Mouse (Mus musculus): ENCODE results near the gene Rictor.
"Not testable (repeated sequence)": the region's sequence is repeated elsewhere in the genome, so short reads cannot be mapped to it uniquely, and the experiment has no call there.

Gene Rictor

DNA sequence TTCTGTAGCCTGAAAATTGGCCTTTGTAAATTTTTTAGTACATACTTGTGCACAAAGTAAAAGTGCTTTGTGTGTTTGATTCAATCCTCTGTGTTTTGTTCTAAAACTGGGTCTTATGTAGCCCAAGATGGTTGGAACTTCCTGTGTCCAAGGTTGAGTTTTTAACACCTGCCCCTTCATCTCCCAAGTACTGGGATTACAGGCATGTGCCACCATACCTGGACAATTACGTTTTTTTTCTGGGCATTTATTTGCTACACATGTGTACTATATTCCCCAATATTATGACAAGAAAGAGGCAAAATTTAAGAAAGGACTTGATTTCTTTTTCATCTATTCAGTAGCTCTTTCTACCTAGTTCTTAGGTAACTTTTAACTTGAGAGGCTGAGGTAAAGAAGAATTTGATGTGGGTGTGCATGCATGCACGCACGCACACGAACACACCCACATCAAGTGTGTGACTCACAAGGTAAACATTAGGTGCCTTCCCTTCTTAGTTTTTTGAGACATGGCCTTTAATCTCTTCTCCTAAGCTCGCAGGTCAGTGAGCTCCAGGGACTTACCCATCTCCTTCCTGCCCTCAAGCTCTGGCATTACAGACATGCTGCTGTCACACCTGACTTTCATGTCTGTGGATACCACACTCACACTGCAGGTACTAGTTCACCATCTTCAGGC lies 18.1 kb downstream of the Rictor start:
- in situ Hi-C loops (cut with MboI, MseI): no loop called here

DNA sequence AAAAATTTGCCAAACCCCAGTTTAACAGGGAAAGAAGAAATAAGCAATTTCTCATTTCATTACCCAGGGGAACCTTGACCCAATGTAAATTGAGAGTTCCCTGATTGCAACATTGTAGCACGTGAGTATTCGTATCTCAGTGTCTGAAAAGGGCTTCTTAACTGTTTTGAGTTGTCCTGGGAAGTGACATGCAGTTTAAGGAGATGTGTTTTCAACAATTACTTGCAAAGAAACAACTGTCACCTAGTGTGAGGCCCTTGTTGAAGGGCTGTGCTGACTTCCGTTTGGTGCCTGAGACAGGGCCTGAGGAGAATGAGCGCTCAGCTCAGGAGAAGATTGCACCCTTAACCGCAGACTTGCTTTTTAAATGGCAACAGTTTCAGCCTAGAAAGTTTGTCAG lies 24.9 kb downstream of the Rictor start:
- in situ Hi-C loops (cut with MboI, MseI): no loop called here

DNA sequence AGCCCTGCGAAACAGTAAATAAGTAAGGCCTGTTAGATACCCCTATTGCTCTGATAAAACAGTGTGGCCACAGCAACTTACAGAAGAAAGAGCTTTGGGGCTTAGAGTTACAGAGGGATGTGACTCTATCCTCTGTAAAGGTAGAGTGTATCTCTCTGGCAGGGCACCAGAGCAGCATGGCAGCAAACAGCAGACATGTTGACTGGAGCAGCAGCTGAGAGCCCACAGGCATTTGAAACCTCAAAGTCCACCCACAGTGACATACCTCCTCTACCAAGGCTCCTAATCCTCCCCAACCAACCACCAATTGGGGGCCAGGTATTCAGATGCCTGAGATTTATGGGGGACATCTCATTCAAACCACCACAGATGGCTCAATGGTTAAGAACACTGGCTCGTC lies 31.0 kb downstream of the Rictor start:
- in situ Hi-C loops (cut with MboI, MseI): loop anchor here (5.0 kb wide), 2 partner anchors 38 to 43 kb away; no protein-coding TSS in a partner anchor

DNA sequence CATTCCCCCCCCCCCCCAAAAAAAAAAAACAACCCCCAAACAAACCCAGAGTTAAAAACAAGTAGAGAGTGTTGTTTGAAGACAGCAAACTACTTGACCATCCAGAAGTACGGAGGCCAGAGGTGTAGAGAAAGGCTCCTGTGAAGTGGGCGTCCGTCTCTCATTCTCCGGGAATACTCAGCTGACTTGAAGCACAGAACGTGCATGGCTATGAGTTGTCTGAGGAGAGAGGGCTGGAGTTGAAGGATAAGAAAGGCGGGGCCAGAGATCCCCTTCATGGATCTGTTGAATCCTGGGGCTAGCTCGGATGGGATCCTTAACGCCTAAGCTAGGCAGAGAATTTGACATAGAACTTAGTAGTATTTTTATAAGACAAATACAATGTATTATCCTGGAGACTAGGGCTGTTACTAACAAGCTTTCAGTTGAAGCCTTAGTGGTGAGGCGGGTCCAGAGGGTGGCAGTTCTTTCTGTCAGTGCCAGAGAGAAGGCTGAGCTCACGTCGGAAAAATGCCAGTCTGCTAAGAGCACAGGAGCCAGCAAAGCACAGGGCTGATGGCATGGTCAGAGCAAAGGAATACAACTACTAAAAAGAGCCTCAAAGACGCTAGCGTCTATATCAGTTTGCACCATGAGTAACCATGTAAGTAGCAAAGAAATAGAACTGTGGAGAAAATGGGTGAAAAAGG lies 34.3 kb downstream of the Rictor start:
- in situ Hi-C loops (cut with MboI, MseI): no loop called here

DNA sequence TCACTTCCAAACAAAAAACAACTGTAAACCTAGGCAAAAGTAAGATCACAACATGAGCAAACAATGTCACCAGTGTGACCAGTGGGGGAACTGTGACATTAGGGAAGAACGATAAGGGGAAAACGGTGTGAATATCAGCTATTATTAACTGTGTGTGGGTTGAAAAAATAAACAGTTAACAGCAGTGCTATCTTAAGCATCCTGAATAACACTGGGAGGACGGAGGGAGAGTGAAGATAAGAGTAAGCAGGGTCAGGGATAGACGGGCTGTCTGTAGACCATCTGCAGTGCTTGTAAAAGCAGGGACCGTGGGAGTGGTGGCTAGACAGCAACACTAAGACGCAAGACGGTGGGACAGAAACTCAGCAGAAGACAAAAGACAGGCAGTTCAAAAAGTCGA lies 35.5 kb downstream of the Rictor start:
- in situ Hi-C loops (cut with MboI, MseI): no loop called here

DNA sequence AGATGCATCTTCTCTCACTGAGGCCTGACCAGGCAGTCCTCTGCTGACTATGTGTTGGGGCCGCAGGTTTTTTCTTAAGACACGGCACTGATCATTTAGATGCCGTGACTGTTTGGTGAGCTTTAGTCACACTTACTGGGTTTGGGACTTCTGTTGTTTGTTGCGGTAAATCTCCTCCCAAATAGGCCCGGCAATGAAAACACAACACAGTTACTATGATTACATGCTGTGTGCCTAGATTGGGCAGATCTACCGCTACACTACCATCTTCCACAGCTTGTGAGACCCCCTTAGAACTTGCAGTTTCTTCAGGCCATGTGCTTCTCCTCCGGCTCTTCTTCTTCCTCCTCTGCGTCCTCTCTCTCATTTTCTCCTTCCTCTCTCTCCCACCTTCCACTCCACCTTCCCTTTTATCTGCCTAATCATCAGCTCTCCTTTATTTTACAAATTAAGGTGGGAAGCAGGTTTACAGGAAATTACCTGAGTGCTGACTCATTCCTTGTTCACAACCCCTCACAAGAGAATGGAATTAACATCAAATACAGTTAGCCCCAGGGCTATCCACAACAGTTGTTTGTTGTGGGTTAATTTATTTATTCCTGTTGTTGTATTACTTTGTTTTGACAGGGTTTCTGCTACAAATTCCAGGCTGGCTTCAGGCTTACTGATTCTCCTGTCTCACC lies 38.3 kb downstream of the Rictor start:
- in situ Hi-C loops (cut with MboI, MseI): not testable (repeated sequence)

DNA sequence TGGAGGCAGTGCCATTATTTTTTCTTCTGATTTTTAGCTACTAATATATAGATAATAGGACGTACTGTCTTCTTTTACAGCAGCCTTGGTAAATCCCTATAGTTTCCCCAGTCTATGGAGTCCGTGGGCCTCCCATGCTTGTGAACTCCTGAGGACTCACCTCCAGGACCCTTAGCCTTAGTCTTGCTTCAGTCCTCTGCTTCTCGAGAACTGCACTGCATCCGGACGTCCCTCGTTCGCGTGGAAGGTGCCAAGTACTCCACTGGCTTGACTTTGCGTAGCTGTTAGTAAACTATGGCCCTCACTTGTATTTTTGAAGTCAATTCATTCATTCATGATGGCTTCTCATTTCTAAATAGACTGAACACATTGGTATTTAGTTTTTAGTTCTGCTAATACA lies 38.8 kb downstream of the Rictor start:
- in situ Hi-C loops (cut with MboI, MseI): no loop called here

DNA sequence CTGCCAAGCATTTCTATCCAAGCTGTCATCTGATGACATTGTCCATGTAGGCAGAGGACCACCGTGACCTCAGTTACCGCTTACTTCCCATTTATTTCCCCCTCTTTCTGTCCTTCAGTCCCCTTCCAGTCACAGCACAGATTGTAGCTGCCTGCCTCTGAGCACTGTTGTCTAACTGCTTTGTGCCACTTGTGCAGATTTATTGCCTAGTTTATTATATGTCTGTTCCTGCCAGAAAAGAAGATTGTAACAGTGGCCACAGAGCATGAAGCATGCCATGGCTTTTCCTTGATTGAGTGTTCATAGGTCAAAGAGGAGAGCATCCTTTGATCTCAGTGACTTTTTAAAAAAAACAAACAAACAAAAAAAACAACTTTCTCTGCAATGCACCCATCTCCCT lies 46.2 kb downstream of the Rictor start:
- in situ Hi-C loops (cut with MboI, MseI): loop anchor here in 1 of 2 experiments (25.0 kb wide), 1 partner anchor 1408 kb away; the partner anchor contains the start of gene Cplane1

DNA sequence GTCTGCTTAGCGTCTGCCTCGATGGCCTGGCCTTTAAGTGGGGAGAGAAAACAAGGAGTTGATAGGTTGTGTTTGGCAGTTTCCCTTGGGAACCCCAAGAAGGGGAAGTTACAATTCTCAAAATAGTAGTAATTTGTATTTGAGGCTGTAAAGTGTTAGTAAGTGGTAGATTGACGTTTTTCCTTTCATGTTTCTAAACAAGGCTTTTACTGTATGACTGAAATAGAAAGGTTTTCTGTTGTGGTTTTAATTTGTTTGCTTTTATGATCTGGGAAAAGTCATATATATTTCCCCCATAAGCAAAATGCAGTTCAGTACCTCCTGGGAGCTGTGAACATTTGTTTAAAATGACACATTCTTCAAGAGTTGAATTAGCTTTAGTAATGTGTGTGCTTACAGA lies 64.1 kb downstream of the Rictor start:
- in situ Hi-C loops (cut with MboI, MseI): loop anchor here in 1 of 2 experiments (25.0 kb wide), 1 partner anchor 1390 kb away; the partner anchor contains the start of gene Cplane1

DNA sequence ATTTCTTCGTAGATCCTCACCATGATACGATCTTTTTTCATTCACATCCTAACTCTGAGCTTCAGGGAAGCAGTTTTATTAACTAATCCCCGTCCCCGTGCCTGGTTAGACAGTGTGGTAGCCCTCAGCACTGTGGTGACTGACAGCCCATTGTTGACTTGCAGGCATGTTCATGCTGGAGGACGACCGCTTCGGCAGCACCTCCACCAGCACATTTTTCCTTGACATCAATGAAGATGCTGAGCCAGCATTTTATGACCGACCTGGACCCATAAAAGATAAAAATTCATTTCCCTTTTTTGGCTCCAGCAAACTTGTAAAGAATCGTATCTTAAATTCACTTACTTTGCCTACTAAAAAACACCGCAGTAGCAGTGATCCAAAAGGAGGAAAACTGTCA lies 78.0 kb downstream of the Rictor start:
- in situ Hi-C loops (cut with MboI, MseI): no loop called here

DNA sequence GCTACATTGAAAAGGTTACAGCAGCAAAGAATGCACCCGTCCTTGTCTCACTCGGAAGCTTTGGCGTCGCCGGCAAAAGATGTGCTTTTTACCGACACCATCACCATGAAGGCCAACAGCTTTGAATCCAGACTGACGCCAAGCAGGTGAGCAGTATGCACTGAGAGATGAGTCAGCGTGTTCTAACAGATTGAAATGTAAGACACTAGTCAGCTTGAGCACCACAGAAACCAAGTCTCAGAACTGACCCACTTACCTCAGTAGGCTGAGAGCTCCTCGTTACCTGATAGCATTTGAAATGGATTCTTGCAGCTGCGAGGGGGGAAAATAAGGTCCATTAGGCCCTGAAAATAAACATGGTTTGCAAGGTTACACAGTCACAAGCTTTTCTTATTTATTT lies 79.1 kb downstream of the Rictor start:
- in situ Hi-C loops (cut with MboI, MseI): no loop called here

DNA sequence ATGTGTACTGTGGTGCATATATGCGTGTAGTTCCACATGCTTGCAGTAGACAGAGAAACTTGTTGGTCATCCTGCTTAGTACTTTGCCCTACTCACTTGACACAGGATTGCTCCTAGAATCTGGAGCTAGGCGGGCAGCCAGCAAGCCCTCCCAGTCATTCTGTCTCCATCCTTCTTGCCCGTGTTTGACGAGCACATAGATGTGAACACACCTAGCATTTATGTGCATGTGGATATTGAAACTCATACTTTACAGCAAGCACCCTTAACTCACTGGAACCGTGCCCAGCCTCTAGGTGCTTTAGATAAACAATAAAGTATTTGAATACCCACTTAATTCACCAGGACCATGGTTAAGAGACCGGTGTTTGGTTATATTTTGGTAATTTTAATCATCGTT lies 81.8 kb downstream of the Rictor start:
- in situ Hi-C loops (cut with MboI, MseI): no loop called here

DNA sequence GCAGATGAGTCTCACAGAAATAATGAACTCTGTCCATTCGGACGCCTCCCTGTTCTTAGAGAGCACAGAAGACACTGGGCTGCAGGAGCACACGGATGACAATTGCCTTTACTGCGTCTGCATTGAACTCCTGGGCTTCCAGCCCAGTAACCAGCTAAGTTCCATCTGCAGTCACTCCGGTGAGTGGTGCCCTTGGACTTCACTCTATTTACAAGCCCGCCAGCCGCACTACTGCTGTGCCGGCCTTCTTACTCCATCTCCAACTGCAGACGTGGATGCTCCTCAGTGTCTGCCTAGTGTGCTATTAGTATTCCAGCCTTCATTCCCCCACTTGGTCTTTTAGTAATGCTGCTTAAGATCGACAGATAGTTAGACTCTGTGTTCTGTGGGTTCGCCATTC lies 83.5 kb downstream of the Rictor start:
- in situ Hi-C loops (cut with MboI, MseI): no loop called here

DNA sequence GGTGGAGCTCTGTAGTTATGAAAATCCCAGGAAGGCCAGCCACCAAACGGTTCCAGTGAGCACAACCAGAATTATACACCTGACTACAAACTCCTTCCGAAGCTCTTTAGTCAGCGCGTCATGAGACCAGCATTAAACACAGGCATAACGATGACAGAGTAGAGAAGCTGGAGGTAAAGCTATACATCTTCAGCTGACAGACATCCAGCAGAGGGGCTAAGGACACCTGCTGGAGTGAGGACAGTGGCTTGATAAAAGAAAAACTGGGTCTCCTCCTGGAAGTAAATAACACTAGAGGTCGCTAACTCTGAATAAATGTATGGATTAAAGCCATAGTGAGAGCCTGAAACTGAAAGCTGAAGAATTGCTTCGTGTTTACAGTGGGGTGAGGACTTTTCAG lies 84.7 kb downstream of the Rictor start:
- in situ Hi-C loops (cut with MboI, MseI): no loop called here

DNA sequence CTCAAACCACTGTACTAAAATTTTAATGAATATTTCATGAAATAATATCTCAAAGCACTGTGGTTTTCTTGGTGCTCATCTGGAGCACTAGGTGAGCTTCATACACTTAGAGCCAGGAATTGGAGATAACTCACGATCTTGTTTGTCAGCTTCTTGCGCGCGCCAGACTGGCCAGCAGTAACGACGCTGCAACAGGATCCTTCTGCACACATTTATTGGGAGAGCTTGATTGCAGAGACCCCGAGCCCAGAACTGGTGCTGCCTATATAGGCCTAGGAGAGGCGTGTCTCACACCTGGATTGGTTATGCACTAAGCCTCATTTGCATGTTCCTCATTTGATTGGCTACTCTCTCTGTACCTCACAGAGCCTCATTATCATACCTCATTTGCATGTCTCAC lies 93.0 kb downstream of the Rictor start:
- in situ Hi-C loops (cut with MboI, MseI): not testable (repeated sequence)

DNA sequence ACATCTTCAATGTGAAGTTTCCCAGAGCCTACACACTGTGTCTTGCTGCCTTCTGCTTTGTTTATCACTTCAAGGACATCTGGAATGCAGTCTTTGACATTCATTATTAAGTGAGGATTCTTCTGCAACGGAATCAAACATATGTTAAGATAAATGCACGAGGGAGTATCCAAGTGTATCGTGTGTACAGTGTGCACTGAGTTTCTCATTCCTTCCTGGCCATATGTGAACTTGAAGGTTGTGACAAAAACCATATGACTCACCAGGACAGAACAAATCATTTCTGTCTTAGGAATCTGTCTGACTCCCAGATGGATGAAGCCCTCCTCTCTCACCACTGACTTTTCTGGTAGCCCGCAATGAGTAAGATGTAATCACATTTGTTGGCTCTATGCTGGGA lies 107.6 kb downstream of the Rictor start:
- in situ Hi-C loops (cut with MboI, MseI): no loop called here

DNA sequence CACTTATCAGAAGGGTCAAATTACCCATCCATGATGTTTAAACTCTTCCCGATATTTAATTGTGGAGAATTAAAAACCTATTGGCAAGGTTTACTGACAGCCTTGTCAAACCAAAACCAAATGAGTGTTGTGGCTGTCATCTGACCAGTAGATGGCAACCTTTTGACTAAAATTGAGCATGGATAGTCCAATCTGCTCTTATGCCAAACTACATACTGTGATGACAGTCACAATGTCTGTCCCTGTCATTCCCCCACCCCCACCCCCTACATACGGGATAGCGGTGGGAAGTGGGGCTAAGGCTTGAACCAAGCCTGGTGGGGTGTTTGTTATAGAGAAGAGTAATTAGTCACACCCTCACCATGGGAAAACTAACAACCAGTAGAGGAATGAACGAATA lies 132.0 kb downstream of the Rictor start:
- in situ Hi-C loops (cut with MboI, MseI): no loop called here

DNA sequence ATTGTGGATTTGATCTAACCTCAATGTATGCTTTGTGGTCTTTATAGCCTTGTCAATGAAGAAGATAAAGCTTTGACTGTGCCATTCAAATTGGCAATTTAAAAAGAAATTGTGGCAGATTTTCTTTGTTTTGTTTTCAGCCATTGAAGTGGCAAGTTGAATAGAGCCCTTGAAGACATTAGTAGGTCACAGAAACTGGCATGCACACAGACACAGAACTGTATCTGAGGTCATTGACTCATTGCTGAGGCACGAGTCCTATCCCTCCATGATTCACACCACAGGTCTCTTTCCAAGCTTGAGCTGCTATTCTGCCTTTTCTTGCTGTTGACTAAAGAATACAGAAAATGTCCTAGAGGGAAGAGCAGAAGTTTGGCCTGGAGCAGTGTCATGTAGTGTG lies 141.7 kb downstream of the Rictor start:
- in situ Hi-C loops (cut with MboI, MseI): no loop called here
